Comparison of ENCODE assay signal across 8 mouse cellular contexts in the genomic region with DNA sequence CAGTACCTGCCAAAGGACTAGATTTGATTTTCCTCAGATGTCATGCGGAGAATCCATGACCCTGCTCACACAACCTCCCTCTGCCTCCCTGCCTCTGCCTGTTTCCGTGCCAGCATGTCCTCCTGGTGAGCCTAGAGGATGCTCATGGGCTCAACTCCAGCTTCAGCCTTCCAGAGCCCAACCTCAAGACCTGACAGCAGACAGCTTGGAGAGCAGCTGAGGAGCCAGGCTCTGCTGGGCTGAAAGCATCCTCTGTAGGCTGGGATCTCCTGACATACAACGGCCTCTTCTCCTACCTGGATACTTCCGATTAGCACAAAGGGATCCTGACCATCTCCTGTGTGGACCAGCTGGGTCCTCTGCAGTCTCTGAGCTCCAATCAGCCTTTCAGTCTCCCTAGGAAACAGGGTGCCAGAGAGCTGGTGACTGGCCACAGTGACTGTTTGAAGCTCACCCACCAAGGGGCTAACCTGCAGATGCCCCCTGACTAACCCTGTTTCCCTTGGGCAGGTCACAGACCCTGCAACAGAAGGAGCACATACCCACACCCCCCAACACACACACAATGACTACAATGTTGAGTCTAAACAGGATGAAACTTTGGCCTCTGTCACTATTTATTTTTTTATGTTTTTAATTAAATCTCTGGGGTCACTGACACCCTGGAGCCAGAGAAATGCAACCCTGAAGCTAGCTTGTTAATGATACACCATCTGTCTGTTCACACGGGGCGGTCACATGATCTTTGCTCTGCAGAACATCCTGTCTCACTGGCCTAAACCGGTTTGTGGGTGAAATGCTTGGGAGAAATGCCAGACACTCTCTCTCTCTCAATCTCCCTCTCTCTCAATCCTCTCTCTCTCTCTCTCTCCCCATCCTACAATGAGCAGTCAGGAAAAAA.
A peak's percentile ranks its signal among the peaks of the same experiment; 100 is the strongest.
DNase-seq lines count a peak whose midpoint lies in the region; ATAC-seq and TF ChIP-seq lines count a peak whose summit lies in the region.

No protein-coding gene starts in this region.

- peak overlapping the region; percentile 41 to 48; a peak in 1 of 4 replicates for H3K27ac ChIP-seq in heart, embryonic 14.5 days (replicated peaks in 1 of 2; ENCODE audit: control insufficient read depth in 1 of 2, insufficient read depth in 1 of 2, low read depth in 2 of 2, low read length in 2 of 2)
- peak overlapping the region; percentile 88 for H3K27ac ChIP-seq in kidney, embryonic 15.5 days
- H3K27ac ChIP-seq in lung, embryonic 16.5 days (ENCODE audit: low read length): peak overlapping the region; percentile 85
- H3K27ac ChIP-seq in small intestine, adult 2 months (ENCODE audit: insufficient read depth, low read depth, low read length): peak overlapping the region; percentile 63

- H3K27me3 ChIP-seq in heart, embryonic 14.5 days (ENCODE audit: control insufficient read depth, insufficient read depth, low read length): no peaks in the 10 kb centered on the region
- H3K27me3 ChIP-seq in kidney, embryonic 15.5 days: no peaks in the 10 kb centered on the region
- no peaks in the 10 kb centered on the region for H3K27me3 ChIP-seq in lung, embryonic 16.5 days (ENCODE audit: control insufficient read depth, insufficient read depth, low read depth, low read length)
- no peaks in the 10 kb centered on the region for H3K27me3 ChIP-seq in small intestine, adult 2 months (ENCODE audit: control insufficient read depth, insufficient read depth, low read length)

- peaks cover 19 to 22% of the 10 kb centered on the region in 2 experiments for H3K4me1 ChIP-seq in heart, embryonic 14.5 days (ENCODE audit: control insufficient read depth in 2 of 2, insufficient read depth in 2 of 2, low read length in 2 of 2)
- H3K4me1 ChIP-seq in kidney, embryonic 15.5 days: peaks cover 38% of the 10 kb centered on the region
- H3K4me1 ChIP-seq in lung, embryonic 16.5 days (replicated peaks; ENCODE audit: control insufficient read depth, insufficient read depth, low read length): peaks cover 41% of the 10 kb centered on the region
- peaks cover 22% of the 10 kb centered on the region for H3K4me1 ChIP-seq in small intestine, adult 2 months (ENCODE audit: control insufficient read depth, insufficient read depth, insufficient read length, low read length)

- no peak overlapping the region for H3K4me2 ChIP-seq in heart, embryonic 14.5 days (ENCODE audit: low read length)
- H3K4me2 ChIP-seq in kidney, embryonic 15.5 days: no peak overlapping the region
- no peak overlapping the region for H3K4me2 ChIP-seq in lung, embryonic 16.5 days (ENCODE audit: low read depth, low read length)

- TF ChIP-seq POLR2A in small intestine, adult 2 months (IDR thresholded peaks at IDR 0.05; ENCODE audit: low read depth, low read length): no peak

- DNase-seq in spleen, postnatal 36 days (ENCODE audit: low spot score in 2 of 2): peak; percentile 9 to 30
- no peak for DNase-seq in spleen, postnatal 4 days (ENCODE audit: low spot score in 2 of 2)
- DNase-seq in cerebellum, postnatal 14 days: peak; percentile 36 to 53
- no peak for DNase-seq in ovary, postnatal 14 days (ENCODE audit: low spot score)

- H3K9ac ChIP-seq in heart, embryonic 14.5 days (ENCODE audit: low read length): no peak overlapping the region
- no peak overlapping the region for H3K9ac ChIP-seq in kidney, embryonic 15.5 days
- peak overlapping the region; percentile 24; the same call in 1 of the 2 replicates for H3K9ac ChIP-seq in lung, embryonic 16.5 days (ENCODE audit: low read length)

- H3K9me3 ChIP-seq in heart, embryonic 14.5 days (ENCODE audit: control insufficient read depth, low read length): no peaks in the 10 kb centered on the region
- H3K9me3 ChIP-seq in kidney, embryonic 15.5 days (replicated peaks): no peaks in the 10 kb centered on the region
- no peaks in the 10 kb centered on the region for H3K9me3 ChIP-seq in lung, embryonic 16.5 days (ENCODE audit: control insufficient read depth, low read length)

- no peak overlapping the region for H3K4me3 ChIP-seq in heart, embryonic 14.5 days (ENCODE audit: control insufficient read depth in 1 of 2, insufficient read depth in 1 of 2, low read depth in 1 of 2, low read length in 2 of 2)
- no peak overlapping the region for H3K4me3 ChIP-seq in kidney, embryonic 15.5 days (replicated peaks)
- no peak overlapping the region for H3K4me3 ChIP-seq in lung, embryonic 16.5 days (ENCODE audit: low read length)
- H3K4me3 ChIP-seq in small intestine, adult 2 months (ENCODE audit: low read depth, low read length): no peak overlapping the region

- no peak for TF ChIP-seq CTCF in small intestine, adult 2 months (IDR thresholded peaks at IDR 0.05; ENCODE audit: extremely low read depth, insufficient read length, insufficient replicate concordance, low read depth, low read length)

- WGBS in heart, embryonic 14.5 days: 54% methylated on average over 7 of the region's 7 CpGs
- 35% methylated on average over 7 of the region's 7 CpGs for WGBS in kidney, embryonic 15.5 days
- WGBS in lung, embryonic 16.5 days: 27% methylated on average over 7 of the region's 7 CpGs
- 37% methylated on average over 7 of the region's 7 CpGs for WGBS in small intestine, adult 2 months

- H3K36me3 ChIP-seq in heart, embryonic 14.5 days (ENCODE audit: control insufficient read depth, insufficient read depth, low read length): no peaks in the 10 kb centered on the region
- H3K36me3 ChIP-seq in kidney, embryonic 15.5 days: no peaks in the 10 kb centered on the region
- no peaks in the 10 kb centered on the region for H3K36me3 ChIP-seq in lung, embryonic 16.5 days (ENCODE audit: control insufficient read depth, insufficient read depth, low read length)
- no peaks in the 10 kb centered on the region for H3K36me3 ChIP-seq in small intestine, adult 2 months (ENCODE audit: control insufficient read depth, insufficient read depth, low read length)

- ATAC-seq in heart, embryonic 14.5 days (ENCODE audit: insufficient number of reproducible peaks, insufficient read depth, low FRiP score, low read depth): peak; percentile 47; the same call in 1 of the 2 replicates
- peak; percentile 77 for ATAC-seq in kidney, embryonic 15.5 days (replicated peaks; ENCODE audit: low FRiP score)
- ATAC-seq in lung, embryonic 16.5 days (ENCODE audit: low read depth): peak; percentile 82

Comparison
In these comparisons a context has a peak if more than half of its experiments do, and no peak if none do; other contexts are left out.
1. DNase-seq: peak in spleen, postnatal 36 days (2 of 2) and cerebellum, postnatal 14 days (2 of 2); none in spleen, postnatal 4 days (0 of 2) and ovary, postnatal 14 days (single experiment).
2. Peak in every context shown above with its lines, with median percentiles within 50 percentile points of each other: ATAC-seq and H3K27ac ChIP-seq.